Mouse (Mus musculus) liver, postnatal 0 days (tissue): ENCODE data around the gene Ift43. TPM values are rescaled to one million over a fixed set of nuclear protein-coding genes. Genes with fewer than 3 reads are reported as not detected.

Experiments
- ATAC-seq: fragments of 200-750 bp; cut with Nextera tagmentation; 2 replicates; pipeline ENCODE4 v1.8.0; 2017; ENCODE audit warnings: mild to moderate bottlenecking, moderate library complexity
- DNase-seq: peaks from one replicate; pipeline ENCODE4 v3.0.0-alpha.2; 2016
- H3K27ac ChIP-seq: fragments of 300-500 bp; sonication (generic); 2 replicates; pipeline ENCODE4 v1.5.1; 2014; ENCODE audit warnings: antibody characterized with exemption, moderate library complexity, mild to moderate bottlenecking, low read depth
- H3K27me3 ChIP-seq: fragments of 300-500 bp; sonication (generic); 2 replicates; pipeline ENCODE4 v1.6.1; 2014; ENCODE audit warnings: low read length, control low read depth, mixed read lengths; ENCODE audit not compliant: insufficient read depth
- H3K36me3 ChIP-seq: fragments of 300-500 bp; sonication (generic); replicated peaks from 2 replicates; pipeline ENCODE4 v1.6.1; 2014; ENCODE audit warnings: mild to moderate bottlenecking, control low read depth, low read length, moderate library complexity, mixed read lengths; ENCODE audit not compliant: insufficient read depth
- H3K4me1 ChIP-seq: fragments of 300-500 bp; sonication (generic); 2 replicates; pipeline ENCODE4 v1.6.1; 2014; ENCODE audit warnings: antibody characterized with exemption, mild to moderate bottlenecking, control low read depth; ENCODE audit not compliant: insufficient read depth
- H3K4me2 ChIP-seq: fragments of 300-500 bp; sonication (generic); 2 replicates; pipeline ENCODE4 v1.6.1; 2014; ENCODE audit warnings: low read depth, mild to moderate bottlenecking, low read length, moderate library complexity, mixed read lengths
- H3K4me3 ChIP-seq: fragments of 300-500 bp; sonication (generic); 2 replicates; pipeline ENCODE4 v1.5.1; 2014; ENCODE audit warnings: low read depth, low read length
- H3K9ac ChIP-seq: fragments of 300-500 bp; sonication (generic); replicated peaks from 2 replicates; pipeline ENCODE4 v1.6.1; 2014; ENCODE audit warnings: mild to moderate bottlenecking, moderate library complexity
- H3K9me3 ChIP-seq: fragments of 300-500 bp; sonication (generic); 2 replicates; pipeline ENCODE4 v1.6.1; 2016; ENCODE audit warnings: mild to moderate bottlenecking, control low read depth, low read length, mixed read lengths
- CTCF ChIP-seq: sonication (generic); IDR thresholded peaks from 2 replicates; pipeline ENCODE4 v1.5.1; 2016; ENCODE audit warnings: antibody characterized with exemption, low read depth
- EP300 ChIP-seq: IDR thresholded peaks from 2 replicates; pipeline ENCODE4 v1.6.1; 2016; ENCODE audit warnings: antibody characterized with exemption, low read depth, mild to moderate bottlenecking
- WGBS: fragments of 180-500 bp; shearing (Covaris S2); extraction: QIAGEN DNeasy Blood & Tissue Kit; methylation state at CpG from one replicate; pipeline ENCODE4 v1.1.7; 2014; ENCODE audit not compliant: insufficient replicate concordance; 5-methylcytosine and 5-hydroxymethylcytosine counted together
- polyA plus RNA-seq: library from polyadenylated mRNA; unstranded; fragments of >200 nt; fragmentation: Nextera tagmentation; extraction: Ambion mirVana; gene quantifications from 2 replicates; pipeline ENCODE4 v1.2.1, GENCODE M21; 2015

The Ift43 gene
- polyA plus RNA-seq, 1 experiment from 2014 or later = 8.4 TPM

DNA sequence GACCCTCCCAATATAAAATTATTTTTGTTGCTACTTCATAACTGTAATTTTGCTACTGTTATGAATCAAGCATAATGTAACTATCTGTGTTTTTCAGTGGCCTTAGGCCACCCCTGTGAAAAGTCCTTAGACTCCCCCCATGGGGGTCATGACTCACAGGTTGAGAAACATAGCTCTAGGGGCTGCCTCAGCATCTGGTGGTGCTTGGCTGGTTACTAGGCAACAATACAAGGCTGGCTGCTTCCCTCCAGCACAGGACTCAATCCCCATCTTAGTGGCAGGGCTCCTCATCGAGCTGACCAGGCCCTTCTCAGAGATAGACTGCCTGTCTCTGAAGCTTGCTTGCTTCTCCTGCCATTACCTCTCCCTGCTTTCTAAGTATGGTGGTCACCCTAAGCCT lies 86.4 kb downstream of the Ift43 start:
- Histone ChIP-seq H3K9ac (no peak overlapping the region), H3K9me3 (no peaks in the 10 kb centered on the region), H3K27ac (no peak overlapping the region), H3K4me3 (no peak overlapping the region), H3K27me3 (no peaks in the 10 kb centered on the region), H3K4me1 (no peaks in the 10 kb centered on the region), H3K4me2 (no peak overlapping the region), H3K36me3 (no peaks in the 10 kb centered on the region)
- ATAC-seq (no peak), DNase-seq (no peak)
- WGBS = 35% methylated on average over 1 of the region's 1 CpGs
- TF ChIP-seq CTCF (no peak), EP300 (no peak)

DNA sequence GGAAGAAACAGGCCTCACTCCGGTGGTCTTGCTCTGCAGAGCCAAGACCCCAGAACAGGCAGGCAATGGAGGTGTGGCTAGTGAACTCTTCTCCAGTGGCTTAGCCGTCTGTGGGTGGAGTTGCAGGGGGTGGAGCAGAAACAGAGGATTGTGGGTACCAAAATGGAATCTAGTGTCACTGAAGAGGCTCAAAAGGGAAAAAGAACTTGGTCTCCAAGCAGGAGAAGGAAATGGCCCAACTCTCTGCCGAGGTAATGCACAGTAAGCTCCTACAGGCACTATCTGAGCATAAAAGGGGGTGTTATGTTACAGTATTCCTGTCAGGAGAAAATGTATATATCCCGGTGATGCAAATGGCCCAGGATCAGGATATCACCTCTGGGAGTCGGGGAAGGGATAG lies 86.9 kb downstream of the Ift43 start:
- H3K36me3 ChIP-seq = no peaks in the 10 kb centered on the region
- WGBS = 62% methylated on average over 5 of the region's 5 CpGs

DNA sequence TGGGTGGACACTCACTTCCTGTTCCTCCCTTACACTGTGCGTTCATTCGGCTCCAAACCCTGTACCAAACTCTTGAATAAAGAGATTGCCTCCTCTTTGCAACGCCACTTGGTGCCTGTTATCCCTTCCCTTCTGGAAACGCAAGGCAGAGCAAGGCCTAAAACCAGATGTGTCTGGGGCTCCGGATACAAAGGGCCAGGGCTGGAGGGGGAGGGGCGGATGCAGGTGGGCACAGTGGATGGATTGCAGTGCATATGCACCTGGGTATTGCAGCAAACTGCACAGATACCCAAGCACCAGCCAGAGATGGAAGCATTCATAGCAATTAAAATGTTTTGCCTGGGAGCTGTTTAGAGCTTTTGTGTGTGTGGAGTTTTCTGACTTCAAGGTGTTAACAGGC lies 91.0 kb downstream of the Ift43 start:
- Histone ChIP-seq H3K4me2 (no peak overlapping the region), H3K9me3 (no peaks in the 10 kb centered on the region), H3K27ac (no peak overlapping the region), H3K4me3 (no peak overlapping the region), H3K9ac (no peak overlapping the region), H3K4me1 (no peaks in the 10 kb centered on the region), H3K27me3 (no peaks in the 10 kb centered on the region), H3K36me3 (no peaks in the 10 kb centered on the region)
- DNase-seq = no peak
- ATAC-seq = no peak
- WGBS = 61% methylated on average over 6 of the region's 6 CpGs
- no peak for TF ChIP-seq EP300
- TF ChIP-seq CTCF = no peak

More for the DNA sequence above, 86.9 kb downstream of the Ift43 start:
- Histone ChIP-seq H3K9ac (no peak overlapping the region), H3K4me2 (no peak overlapping the region), H3K27ac (no peak overlapping the region), H3K27me3 (no peaks in the 10 kb centered on the region), H3K9me3 (no peaks in the 10 kb centered on the region), H3K4me1 (no peaks in the 10 kb centered on the region), H3K4me3 (no peak overlapping the region)
- TF ChIP-seq CTCF (no peak), EP300 (no peak)
- no peak for DNase-seq
- ATAC-seq = no peak

DNA sequence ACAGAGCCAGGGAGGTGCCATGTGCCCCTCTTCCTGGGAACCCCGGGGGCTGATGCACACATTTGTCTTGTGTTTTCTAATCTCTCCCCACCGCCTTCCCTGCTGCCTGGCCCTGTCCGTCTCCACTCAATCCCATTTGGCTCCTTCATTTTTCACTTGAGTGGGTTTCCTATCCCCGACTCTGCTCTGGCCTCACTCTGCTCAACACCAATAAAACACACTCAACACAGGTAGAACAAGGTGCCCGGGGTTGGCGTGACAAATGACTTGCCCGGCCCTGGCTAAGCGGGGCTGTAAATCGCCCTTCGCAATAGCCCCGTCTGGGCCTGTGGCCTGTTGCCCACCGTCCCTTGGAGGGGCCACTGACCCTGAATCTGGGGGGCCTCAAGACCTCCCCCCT lies 92.0 kb downstream of the Ift43 start:
- H3K27me3 ChIP-seq = no peaks in the 10 kb centered on the region
- ATAC-seq (no peak), DNase-seq (no peak)
- H3K4me1 ChIP-seq = no peaks in the 10 kb centered on the region
- TF ChIP-seq CTCF (no peak), EP300 (no peak)
- H3K9me3 ChIP-seq = no peaks in the 10 kb centered on the region
- no peak overlapping the region for H3K27ac ChIP-seq
- 81% methylated on average over 12 of the region's 12 CpGs for WGBS
- no peaks in the 10 kb centered on the region for H3K36me3 ChIP-seq
- no peak overlapping the region for H3K9ac ChIP-seq
- H3K4me2 ChIP-seq = no peak overlapping the region
- H3K4me3 ChIP-seq = no peak overlapping the region

DNA sequence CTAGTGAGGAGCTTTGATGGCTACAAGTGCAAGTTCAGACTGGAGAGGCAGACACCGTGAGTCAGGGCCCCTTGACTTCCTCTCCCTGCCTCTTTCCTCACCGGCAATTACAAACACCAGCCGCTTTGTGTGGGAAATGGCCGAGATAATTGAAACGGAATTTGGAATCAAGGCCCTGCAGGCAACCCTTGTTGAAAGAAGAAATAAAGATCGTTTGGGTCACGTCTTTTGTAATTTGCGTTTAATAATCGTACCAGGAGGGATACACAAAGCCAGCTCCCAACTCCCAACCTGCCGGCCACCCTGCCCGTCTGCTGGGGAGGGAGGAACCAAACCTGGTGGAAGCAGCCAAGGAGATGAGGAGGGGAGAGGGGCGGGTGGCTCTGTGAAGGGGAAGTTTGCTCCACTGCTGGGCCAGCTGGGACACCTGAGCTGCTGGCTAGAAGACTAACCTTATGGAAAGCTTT lies 93.2 kb downstream of the Ift43 start:
- TF ChIP-seq CTCF (no peak), EP300 (no peak)
- H3K36me3 ChIP-seq = no peaks in the 10 kb centered on the region
- no peaks in the 10 kb centered on the region for H3K4me1 ChIP-seq
- H3K27me3 ChIP-seq = no peaks in the 10 kb centered on the region
- H3K4me2 ChIP-seq = no peak overlapping the region
- 11% methylated on average over 12 of the region's 12 CpGs for WGBS
- ATAC-seq (no peak), DNase-seq (no peak)
- no peak overlapping the region for H3K27ac ChIP-seq
- H3K9ac ChIP-seq = no peak overlapping the region
- H3K9me3 ChIP-seq = no peaks in the 10 kb centered on the region
- H3K4me3 ChIP-seq = no peak overlapping the region

GRCm38 (mm10) chr12:86176675-86177339 lies 94.5 kb downstream of the Ift43 start:
- Histone ChIP-seq H3K4me2 (no peak overlapping the region), H3K4me1 (no peaks in the 10 kb centered on the region), H3K27ac (no peak overlapping the region), H3K9ac (no peak overlapping the region), H3K4me3 (no peak overlapping the region), H3K27me3 (no peaks in the 10 kb centered on the region), H3K9me3 (no peaks in the 10 kb centered on the region), H3K36me3 (no peaks in the 10 kb centered on the region)
- TF ChIP-seq CTCF (no peak), EP300 (no peak)
- ATAC-seq (no peak), DNase-seq (no peak)
- 82% methylated on average over 11 of the region's 11 CpGs for WGBS

- Histone ChIP-seq H3K9me3 (no peaks in the 10 kb centered on the region), H3K27me3 (no peaks in the 10 kb centered on the region), H3K27ac (no peak overlapping the region), H3K4me3 (no peak overlapping the region), H3K4me1 (no peaks in the 10 kb centered on the region), H3K9ac (no peak overlapping the region), H3K4me2 (no peak overlapping the region), H3K36me3 (no peaks in the 10 kb centered on the region)
- WGBS = 81% methylated on average over 7 of the region's 7 CpGs
- ATAC-seq (no peak), DNase-seq (no peak)
- TF ChIP-seq CTCF = no peak
- TF ChIP-seq EP300 = no peak
Observed at GRCm38 (mm10) chr12:86179266-86179665, 96.9 kb downstream of the Ift43 start.
